28 mouse cellular contexts compared by ENCODE assay signal in the genomic region with DNA sequence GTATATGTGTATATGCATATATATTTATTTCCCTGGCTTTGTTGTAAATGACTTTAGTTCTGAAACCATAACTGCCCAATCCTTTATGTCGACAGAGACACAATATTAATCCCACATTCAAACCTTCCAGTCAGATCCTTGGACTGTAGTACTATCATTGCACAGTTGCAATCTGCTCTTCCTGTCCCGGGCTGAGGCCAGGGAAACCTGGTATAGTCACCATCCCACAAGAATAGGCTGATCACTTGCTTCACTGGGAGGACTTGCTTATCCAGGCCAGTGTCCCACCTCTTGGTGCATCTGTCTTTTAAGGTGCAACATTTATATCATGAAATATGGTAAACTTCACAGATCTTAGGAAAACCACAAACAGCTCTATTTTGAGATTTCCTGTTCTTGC. TPM values are rescaled to one million over a fixed set of nuclear protein-coding genes. Genes with fewer than 3 reads are reported as not detected.
DNase-seq lines count a peak whose midpoint lies in the region; ATAC-seq lines count a peak whose summit lies in the region.
"Had no signal": no experiment of that assay in that cellular context is flagged by ENCODE, and none has a peak within 500 bp of the region (broad histone marks: within the 10 kb centered on the region; RNA-seq: fewer than 3 reads in every experiment).

No protein-coding gene starts in this region.

- no peak overlapping the region for H3K27ac ChIP-seq in kidney, embryonic 15.5 days
- H3K27ac ChIP-seq: embryonic facial prominence, embryonic 13.5 days; embryonic facial prominence, embryonic 15.5 days; forebrain, embryonic 13.5 days; forebrain, embryonic 15.5 days had no signal

- no peaks in the 10 kb centered on the region; the same call in 1 of the 2 replicates for H3K9me3 ChIP-seq in kidney, embryonic 15.5 days (replicated peaks)
- H3K9me3 ChIP-seq: embryonic facial prominence, embryonic 15.5 days; forebrain, embryonic 15.5 days had no signal

- no peak overlapping the region for H3K9ac ChIP-seq in kidney, embryonic 15.5 days
- H3K9ac ChIP-seq: embryonic facial prominence, embryonic 13.5 days; embryonic facial prominence, embryonic 15.5 days; forebrain, embryonic 13.5 days; forebrain, embryonic 15.5 days; forebrain, postnatal 0 days had no signal

- no peak overlapping the region for H3K4me2 ChIP-seq in kidney, embryonic 15.5 days
- H3K4me2 ChIP-seq: embryonic facial prominence, embryonic 13.5 days; embryonic facial prominence, embryonic 15.5 days; forebrain, embryonic 13.5 days; forebrain, embryonic 15.5 days had no signal

- no peaks in the 10 kb centered on the region for H3K36me3 ChIP-seq in kidney, embryonic 15.5 days
- H3K36me3 ChIP-seq: embryonic facial prominence, embryonic 13.5 days; embryonic facial prominence, embryonic 15.5 days; forebrain, embryonic 15.5 days had no signal

- DNase-seq in heart, adult 11 months, result peak; percentile 80
- no peak for DNase-seq in heart, postnatal 10 days
- DNase-seq in embryo, embryonic 9.5 days (ENCODE audit: extremely low spot score), result no peak
- DNase-seq: adrenal gland, adult 2 months; adrenal gland, postnatal 10 days; adrenal gland, postnatal 25 days; cerebellum, adult 11 months; cerebellum, adult 18-20 months; cerebellum, adult 8-10 months; cerebellum, adult 9-11 months; cerebellum, postnatal 14 days; cerebellum, postnatal 36 days; forebrain, postnatal 0 days had no signal

- H3K4me1 ChIP-seq in kidney, embryonic 15.5 days, result no peaks in the 10 kb centered on the region
- H3K4me1 ChIP-seq: embryonic facial prominence, embryonic 13.5 days; embryonic facial prominence, embryonic 15.5 days; forebrain, embryonic 13.5 days; forebrain, embryonic 15.5 days had no signal

- no peak overlapping the region for H3K4me3 ChIP-seq in kidney, embryonic 15.5 days (replicated peaks)
- H3K4me3 ChIP-seq: embryonic facial prominence, embryonic 13.5 days; embryonic facial prominence, embryonic 15.5 days; forebrain, embryonic 13.5 days; forebrain, embryonic 15.5 days had no signal

- no peaks in the 10 kb centered on the region for H3K27me3 ChIP-seq in kidney, embryonic 15.5 days
- H3K27me3 ChIP-seq: embryonic facial prominence, embryonic 13.5 days; embryonic facial prominence, embryonic 15.5 days; forebrain, embryonic 13.5 days; forebrain, embryonic 15.5 days had no signal

- intact Hi-C loops in heart, postnatal 10 days (cut with DNase I), result no loop called here

- ATAC-seq in granulocyte monocyte progenitor cell, adult 5-6 weeks (replicated peaks; ENCODE audit: poor library complexity, severe bottlenecking), result peak; percentile 40
- peak; percentile 50 for ATAC-seq in megakaryocyte progenitor cell, adult 5-6 weeks (replicated peaks; ENCODE audit: poor library complexity)
- ATAC-seq in kidney, embryonic 15.5 days (replicated peaks; ENCODE audit: low FRiP score), result no peak
- ATAC-seq: forebrain, embryonic 13.5 days; forebrain, embryonic 15.5 days; forebrain, postnatal 0 days had no signal

- WGBS in kidney, embryonic 15.5 days, result 68% methylated on average over 2 of the region's 2 CpGs

RNA-seq across cellular contexts. Expression of a gene that starts 4.4 kb away (rescaled TPM):
- not detected for total RNA-seq in heart, postnatal 10 days (2021)
- not detected in 2 replicates for total RNA-seq in granulocyte monocyte progenitor cell, adult 5-6 weeks (2014; fragmentation: Nextera tagmentation)
- total RNA-seq in granulocyte monocyte progenitor cell, adult 5-6 weeks (2017), result 0.52 TPM in 1 of 2 replicates, not detected in the other
- total RNA-seq in megakaryocyte progenitor cell, adult 5-6 weeks (2015), result 0.30 and 0.90 TPM in 2 replicates
- total RNA-seq in megakaryocyte progenitor cell, adult 5-6 weeks (2017), result 0.37 TPM in 1 of 2 replicates, not detected in the other
- not detected in 2 replicates for polyA plus RNA-seq in kidney, embryonic 15.5 days (2015; fragmentation: Nextera tagmentation; extraction: Ambion mirVana)
- total RNA-seq: adrenal gland, adult 2 months; adrenal gland, postnatal 10 days; adrenal gland, postnatal 25 days; adrenal gland, postnatal 4 days; ES-E14; forebrain, postnatal 0 days; MEL had no signal
- polyA plus RNA-seq: adrenal gland, adult 2 months; brain, embryonic 14.5 days; C2C12; cortical plate, adult 2 months; embryonic facial prominence, embryonic 11.5 days; embryonic facial prominence, embryonic 13.5 days; embryonic facial prominence, embryonic 15.5 days; forebrain, embryonic 11.5 days; forebrain, embryonic 13.5 days; forebrain, embryonic 15.5 days; forebrain, postnatal 0 days had no signal

RNA-seq across cellular contexts. Expression of a gene that starts 44.2 kb away (rescaled TPM):
- total RNA-seq in heart, postnatal 10 days (2021), result not detected
- not detected in 2 replicates for total RNA-seq in granulocyte monocyte progenitor cell, adult 5-6 weeks (2014; fragmentation: Nextera tagmentation)
- total RNA-seq in granulocyte monocyte progenitor cell, adult 5-6 weeks (2017), result not detected in 2 replicates
- not detected in 2 replicates for total RNA-seq in megakaryocyte progenitor cell, adult 5-6 weeks (2015)
- not detected in 2 replicates for total RNA-seq in megakaryocyte progenitor cell, adult 5-6 weeks (2017)
- not detected in 2 replicates for polyA plus RNA-seq in kidney, embryonic 15.5 days (2015; fragmentation: Nextera tagmentation; extraction: Ambion mirVana)
- total RNA-seq: adrenal gland, adult 2 months; adrenal gland, postnatal 10 days; adrenal gland, postnatal 25 days; adrenal gland, postnatal 4 days; ES-E14; forebrain, postnatal 0 days; MEL had no signal
- polyA plus RNA-seq: adrenal gland, adult 2 months; brain, embryonic 14.5 days; C2C12; cortical plate, adult 2 months; embryonic facial prominence, embryonic 11.5 days; embryonic facial prominence, embryonic 13.5 days; embryonic facial prominence, embryonic 15.5 days; forebrain, embryonic 11.5 days; forebrain, embryonic 13.5 days; forebrain, embryonic 15.5 days; forebrain, postnatal 0 days had no signal

RNA-seq across cellular contexts. Expression of a gene that starts 44.6 kb away (rescaled TPM):
- total RNA-seq in heart, postnatal 10 days (2021), result under 1 TPM; 0.45 to 0.87 TPM
- not detected in 2 replicates for total RNA-seq in granulocyte monocyte progenitor cell, adult 5-6 weeks (2014; fragmentation: Nextera tagmentation)
- total RNA-seq in granulocyte monocyte progenitor cell, adult 5-6 weeks (2017), result not detected in 2 replicates
- 0.17 TPM in 1 of 2 replicates, not detected in the other for total RNA-seq in megakaryocyte progenitor cell, adult 5-6 weeks (2015)
- total RNA-seq in megakaryocyte progenitor cell, adult 5-6 weeks (2017), result not detected in 2 replicates
- polyA plus RNA-seq in kidney, embryonic 15.5 days (2015; fragmentation: Nextera tagmentation; extraction: Ambion mirVana), result not detected in 2 replicates
- total RNA-seq: adrenal gland, adult 2 months; adrenal gland, postnatal 10 days; adrenal gland, postnatal 25 days; adrenal gland, postnatal 4 days; ES-E14; forebrain, postnatal 0 days; MEL had no signal
- polyA plus RNA-seq: adrenal gland, adult 2 months; brain, embryonic 14.5 days; C2C12; cortical plate, adult 2 months; embryonic facial prominence, embryonic 11.5 days; embryonic facial prominence, embryonic 13.5 days; embryonic facial prominence, embryonic 15.5 days; forebrain, embryonic 11.5 days; forebrain, embryonic 13.5 days; forebrain, embryonic 15.5 days; forebrain, postnatal 0 days had no signal
